Mouse (Mus musculus): ENCODE results near the gene Klhl29.

DNA sequence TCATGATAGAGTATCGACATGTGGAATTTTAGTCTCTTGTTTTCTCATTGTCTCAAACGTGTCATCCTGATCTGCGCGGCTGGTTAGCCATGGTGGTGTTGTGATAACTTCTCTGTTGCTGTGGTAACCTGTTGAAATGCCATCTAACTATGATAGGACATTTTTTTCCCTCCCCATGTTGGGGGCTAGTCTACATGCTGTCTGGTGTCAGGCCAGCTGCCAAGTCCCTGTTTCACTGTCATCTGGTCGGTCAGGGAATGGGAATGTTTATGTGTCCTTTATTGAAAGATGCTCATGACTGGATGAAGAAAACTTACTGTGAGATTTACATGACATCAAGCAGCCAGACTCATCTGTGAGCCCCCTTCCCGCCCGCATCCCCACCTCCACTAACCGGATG lies 31.7 kb upstream of the Klhl29 start:
- TF ChIP-seq CTCF (IDR thresholded peaks at IDR 0.05; ENCODE audit: control insufficient read depth, insufficient read depth, low read length) (no peak), POLR2A (IDR thresholded peaks at IDR 0.05; ENCODE audit: borderline replicate concordance, control insufficient read depth, low read depth, low read length) (no peak)

Measured in bone marrow, adult 2 months (tissue).